In genomic region chr12:54605203-54605602, GRCm38 (mm10) we compare ENCODE assay signal across 33 mouse cellular contexts. TPM values are rescaled to one million over a fixed set of nuclear protein-coding genes. Genes with fewer than 3 reads are reported as not detected.
DNase-seq lines count a peak whose midpoint lies in the region; ATAC-seq and TF ChIP-seq lines count a peak whose summit lies in the region.
"Had no signal": no experiment of that assay in that cellular context is flagged by ENCODE, and none has a peak within 500 bp of the region (broad histone marks: within the 10 kb centered on the region; RNA-seq: fewer than 3 reads in every experiment).

No protein-coding gene starts in this region.

- TF ChIP-seq CTCF in stomach, postnatal 0 days (IDR thresholded peaks at IDR 0.05; ENCODE audit: low read depth), result no peak

- ATAC-seq in limb, embryonic 11.5 days (ENCODE audit: insufficient number of reproducible peaks, low FRiP score, low TSS enrichment, low read depth), result 0 out of 2 replicates have a peak, but pooled peaks have one; percentile 13
- ATAC-seq in stomach, embryonic 16.5 days (ENCODE audit: insufficient read depth, low FRiP score), result no peak; the same call in 1 of the 2 replicates
- ATAC-seq in stomach, postnatal 0 days (ENCODE audit: low FRiP score, low TSS enrichment), result no peak
- peak; percentile 51 for ATAC-seq in intestine, embryonic 16.5 days
- no peak for ATAC-seq in midbrain, embryonic 11.5 days (ENCODE audit: low FRiP score)
- no peak for ATAC-seq in forebrain, embryonic 12.5 days (ENCODE audit: low FRiP score)
- ATAC-seq: forebrain, embryonic 15.5 days; inflammation-experienced regulatory T-cells, adult 6 months; liver, embryonic 12.5 days; liver, postnatal 0 days; midbrain, embryonic 15.5 days had no signal

- H3K4me3 ChIP-seq in limb, embryonic 11.5 days (ENCODE audit: low read depth, low read length), result no peak overlapping the region
- no peak overlapping the region for H3K4me3 ChIP-seq in limb, embryonic 10.5 days
- no peak overlapping the region for H3K4me3 ChIP-seq in stomach, embryonic 16.5 days (replicated peaks; ENCODE audit: low read length)
- no peak overlapping the region for H3K4me3 ChIP-seq in stomach, postnatal 0 days (ENCODE audit: low read depth, low read length)
- H3K4me3 ChIP-seq in intestine, embryonic 16.5 days (ENCODE audit: low read length), result no peak overlapping the region
- no peak overlapping the region for H3K4me3 ChIP-seq in midbrain, embryonic 11.5 days (ENCODE audit: low read depth, low read length)
- H3K4me3 ChIP-seq in forebrain, embryonic 12.5 days (replicated peaks), result no peak overlapping the region
- H3K4me3 ChIP-seq: forebrain, embryonic 15.5 days; heart, embryonic 13.5 days; hindbrain, embryonic 10.5 days; hindbrain, embryonic 15.5 days; layer of hippocampus, adult 2 months; liver, embryonic 12.5 days; midbrain, embryonic 15.5 days; neural tube, embryonic 15.5 days; stomach, embryonic 15.5 days had no signal

- TF ChIP-seq EP300 in stomach, postnatal 0 days (optimal IDR thresholded peaks at IDR 0.05), result no peak

- no peaks in the 10 kb centered on the region for H3K36me3 ChIP-seq in limb, embryonic 11.5 days (ENCODE audit: control insufficient read depth, insufficient read depth, low read length)
- H3K36me3 ChIP-seq in limb, embryonic 10.5 days, result no peaks in the 10 kb centered on the region
- H3K36me3 ChIP-seq in stomach, embryonic 16.5 days (ENCODE audit: control insufficient read depth, insufficient read depth, low read length), result no peaks in the 10 kb centered on the region
- no peaks in the 10 kb centered on the region for H3K36me3 ChIP-seq in stomach, postnatal 0 days (ENCODE audit: control insufficient read depth, insufficient read depth, low read length)
- no peaks in the 10 kb centered on the region for H3K36me3 ChIP-seq in intestine, embryonic 16.5 days (ENCODE audit: control insufficient read depth, insufficient read depth, low read length)
- H3K36me3 ChIP-seq in midbrain, embryonic 11.5 days (ENCODE audit: control insufficient read depth, insufficient read depth, low read length), result no peaks in the 10 kb centered on the region
- H3K36me3 ChIP-seq in forebrain, embryonic 12.5 days (replicated peaks), result no peaks in the 10 kb centered on the region
- H3K36me3 ChIP-seq: forebrain, embryonic 15.5 days; heart, embryonic 13.5 days; hindbrain, embryonic 10.5 days; hindbrain, embryonic 15.5 days; liver, embryonic 12.5 days; midbrain, embryonic 15.5 days; neural tube, embryonic 15.5 days; stomach, embryonic 15.5 days had no signal

- H3K4me2 ChIP-seq in limb, embryonic 11.5 days (ENCODE audit: low read depth, severe bottlenecking), result no peak overlapping the region
- H3K4me2 ChIP-seq in stomach, embryonic 16.5 days (ENCODE audit: low read depth, low read length), result no peak overlapping the region
- H3K4me2 ChIP-seq in stomach, postnatal 0 days (replicated peaks; ENCODE audit: low read depth), result no peak overlapping the region
- no peak overlapping the region for H3K4me2 ChIP-seq in intestine, embryonic 16.5 days (ENCODE audit: low read depth, low read length)
- H3K4me2 ChIP-seq in midbrain, embryonic 11.5 days, result no peak overlapping the region
- no peak overlapping the region for H3K4me2 ChIP-seq in forebrain, embryonic 12.5 days
- H3K4me2 ChIP-seq: forebrain, embryonic 15.5 days; heart, embryonic 13.5 days; hindbrain, embryonic 15.5 days; liver, embryonic 12.5 days; midbrain, embryonic 15.5 days; neural tube, embryonic 15.5 days; stomach, embryonic 15.5 days had no signal

- WGBS in limb, embryonic 11.5 days, result 74% methylated on average over 3 of the region's 3 CpGs
- WGBS in limb, embryonic 10.5 days, result 88% methylated on average over 3 of the region's 3 CpGs
- 31% methylated on average over 3 of the region's 3 CpGs for WGBS in stomach, embryonic 16.5 days
- WGBS in stomach, postnatal 0 days, result 26% methylated on average over 3 of the region's 3 CpGs
- 54% methylated on average over 3 of the region's 3 CpGs for WGBS in intestine, embryonic 16.5 days
- WGBS in midbrain, embryonic 11.5 days, result 81% methylated on average over 3 of the region's 3 CpGs
- 89% methylated on average over 3 of the region's 3 CpGs for WGBS in forebrain, embryonic 12.5 days

- H3K9ac ChIP-seq in limb, embryonic 11.5 days (ENCODE audit: low read length), result no peak overlapping the region
- H3K9ac ChIP-seq in stomach, embryonic 16.5 days (ENCODE audit: low read length), result no peak overlapping the region
- no peak overlapping the region for H3K9ac ChIP-seq in stomach, postnatal 0 days (ENCODE audit: low read length)
- H3K9ac ChIP-seq in intestine, embryonic 16.5 days (ENCODE audit: low read depth, low read length), result no peak overlapping the region
- H3K9ac ChIP-seq in midbrain, embryonic 11.5 days (ENCODE audit: low read length), result no peak overlapping the region
- no peak overlapping the region for H3K9ac ChIP-seq in forebrain, embryonic 12.5 days
- H3K9ac ChIP-seq: forebrain, embryonic 15.5 days; heart, embryonic 13.5 days; hindbrain, embryonic 15.5 days; liver, embryonic 12.5 days; liver, postnatal 0 days; midbrain, embryonic 15.5 days; neural tube, embryonic 15.5 days; stomach, embryonic 15.5 days had no signal

- no peak for DNase-seq in limb, embryonic 11.5 days (ENCODE audit: low spot score)
- no peak for DNase-seq in limb, embryonic 10.5 days (ENCODE audit: low spot score)
- DNase-seq in stomach, postnatal 0 days (ENCODE audit: low spot score), result no peak
- DNase-seq in midbrain, embryonic 11.5 days (ENCODE audit: low spot score, missing footprints), result no peak
- DNase-seq: adrenal gland, adult 8-10 months; cerebellum, adult 11 months; cerebellum, adult 9-10 months; cerebellum, postnatal 36 days; gastrocnemius, postnatal 25 days; heart, adult 18-20 months; heart, postnatal 14 days; kidney, postnatal 36 days; left cerebral cortex, postnatal 4 days; liver, postnatal 0 days; lung, postnatal 14 days; retina, postnatal 1 day; right cerebral cortex, postnatal 14 days; thymus, adult 18-20 months; thymus, postnatal 25 days had no signal

- no peaks in the 10 kb centered on the region for H3K9me3 ChIP-seq in limb, embryonic 11.5 days (ENCODE audit: control insufficient read depth, low read length)
- no peaks in the 10 kb centered on the region for H3K9me3 ChIP-seq in limb, embryonic 10.5 days (replicated peaks)
- no peaks in the 10 kb centered on the region for H3K9me3 ChIP-seq in stomach, embryonic 16.5 days (replicated peaks; ENCODE audit: control insufficient read depth, low read length)
- H3K9me3 ChIP-seq in stomach, postnatal 0 days (ENCODE audit: control insufficient read depth, low read length), result no peaks in the 10 kb centered on the region
- no peaks in the 10 kb centered on the region for H3K9me3 ChIP-seq in intestine, embryonic 16.5 days (ENCODE audit: control insufficient read depth, low read length)
- no peaks in the 10 kb centered on the region for H3K9me3 ChIP-seq in midbrain, embryonic 11.5 days (ENCODE audit: control insufficient read depth, low read length)
- no peaks in the 10 kb centered on the region for H3K9me3 ChIP-seq in forebrain, embryonic 12.5 days
- H3K9me3 ChIP-seq: forebrain, embryonic 15.5 days; heart, embryonic 13.5 days; hindbrain, embryonic 15.5 days; midbrain, embryonic 15.5 days; neural tube, embryonic 15.5 days; stomach, embryonic 15.5 days had no signal

- no peak overlapping the region for H3K27ac ChIP-seq in limb, embryonic 11.5 days (replicated peaks; ENCODE audit: low read depth, low read length)
- no peak overlapping the region for H3K27ac ChIP-seq in limb, embryonic 10.5 days
- H3K27ac ChIP-seq in stomach, embryonic 16.5 days (ENCODE audit: low read length), result 0 out of 2 replicates have a peak overlapping the region, but pooled peaks have one; percentile 18
- H3K27ac ChIP-seq in stomach, postnatal 0 days (replicated peaks), result no peak overlapping the region
- H3K27ac ChIP-seq in intestine, embryonic 16.5 days (ENCODE audit: low read length), result peak overlapping the region; percentile 23
- no peak overlapping the region for H3K27ac ChIP-seq in midbrain, embryonic 11.5 days (ENCODE audit: low read depth, low read length)
- H3K27ac ChIP-seq in forebrain, embryonic 12.5 days, result no peak overlapping the region
- H3K27ac ChIP-seq: forebrain, embryonic 15.5 days; heart, embryonic 13.5 days; hindbrain, embryonic 10.5 days; hindbrain, embryonic 15.5 days; layer of hippocampus, adult 2 months; liver, embryonic 12.5 days; midbrain, embryonic 15.5 days; neural tube, embryonic 15.5 days; stomach, embryonic 15.5 days had no signal

- no peaks in the 10 kb centered on the region for H3K27me3 ChIP-seq in limb, embryonic 11.5 days (ENCODE audit: control insufficient read depth, insufficient read depth, low read length)
- no peaks in the 10 kb centered on the region for H3K27me3 ChIP-seq in limb, embryonic 10.5 days (ENCODE audit: low read depth, poor library complexity, severe bottlenecking)
- H3K27me3 ChIP-seq in stomach, embryonic 16.5 days (ENCODE audit: control insufficient read depth, insufficient read depth, low read length), result no peaks in the 10 kb centered on the region
- H3K27me3 ChIP-seq in stomach, postnatal 0 days (ENCODE audit: control insufficient read depth, insufficient read depth, low read length), result no peaks in the 10 kb centered on the region
- H3K27me3 ChIP-seq in intestine, embryonic 16.5 days (replicated peaks; ENCODE audit: control insufficient read depth, insufficient read depth, low read length), result no peaks in the 10 kb centered on the region
- no peaks in the 10 kb centered on the region for H3K27me3 ChIP-seq in midbrain, embryonic 11.5 days (ENCODE audit: control insufficient read depth, insufficient read depth, low read length)
- no peaks in the 10 kb centered on the region for H3K27me3 ChIP-seq in forebrain, embryonic 12.5 days
- H3K27me3 ChIP-seq: CH12.LX; forebrain, embryonic 15.5 days; heart, embryonic 13.5 days; hindbrain, embryonic 15.5 days; liver, embryonic 12.5 days; midbrain, embryonic 15.5 days; neural tube, embryonic 15.5 days; stomach, embryonic 15.5 days had no signal

- 0 out of 2 replicates have a peak, but pooled peaks cover 2% of the 10 kb centered on the region for H3K4me1 ChIP-seq in limb, embryonic 11.5 days (ENCODE audit: control insufficient read depth, insufficient read depth, low read length)
- peaks cover 4% of the 10 kb centered on the region; the same call in 1 of the 2 replicates for H3K4me1 ChIP-seq in limb, embryonic 10.5 days
- H3K4me1 ChIP-seq in stomach, embryonic 16.5 days (ENCODE audit: control insufficient read depth, insufficient read depth, low read length), result 0 out of 2 replicates have a peak, but pooled peaks cover 4% of the 10 kb centered on the region
- no peaks in the 10 kb centered on the region for H3K4me1 ChIP-seq in stomach, postnatal 0 days (replicated peaks; ENCODE audit: control insufficient read depth, insufficient read depth)
- H3K4me1 ChIP-seq in intestine, embryonic 16.5 days (ENCODE audit: control insufficient read depth, insufficient read depth, low read length), result no peaks in the 10 kb centered on the region; the same call in 1 of the 2 replicates
- no peaks in the 10 kb centered on the region for H3K4me1 ChIP-seq in midbrain, embryonic 11.5 days (ENCODE audit: control insufficient read depth, insufficient read depth, low read length)
- no peaks in the 10 kb centered on the region for H3K4me1 ChIP-seq in forebrain, embryonic 12.5 days
- H3K4me1 ChIP-seq: forebrain, embryonic 15.5 days; hindbrain, embryonic 15.5 days; liver, embryonic 12.5 days; midbrain, embryonic 15.5 days; neural tube, embryonic 15.5 days; stomach, embryonic 15.5 days had no signal

RNA-seq across cellular contexts. Expression of gene Sptssa, which starts 51.2 kb away (rescaled TPM):
- polyA plus RNA-seq in limb, embryonic 11.5 days (2014; fragmentation: Nextera tagmentation; extraction: Ambion mirVana), result 171 and 178 TPM in 2 replicates
- polyA plus RNA-seq in limb, embryonic 10.5 days (2016; fragmentation: Nextera tagmentation; extraction: Ambion mirVana), result 130 and 143 TPM in 2 replicates
- polyA plus RNA-seq in stomach, embryonic 16.5 days (2015; fragmentation: Nextera tagmentation; extraction: Ambion mirVana), result 225 and 229 TPM in 2 replicates
- polyA plus RNA-seq in stomach, postnatal 0 days (2015; fragmentation: Nextera tagmentation; extraction: Ambion mirVana), result 163 and 168 TPM in 2 replicates
- 234 and 236 TPM in 2 replicates for polyA plus RNA-seq in intestine, embryonic 16.5 days (2015; fragmentation: Nextera tagmentation; extraction: Ambion mirVana)
- polyA plus RNA-seq in midbrain, embryonic 11.5 days (2014; fragmentation: Nextera tagmentation; extraction: Ambion mirVana), result 213 and 221 TPM in 2 replicates
- polyA plus RNA-seq in forebrain, embryonic 12.5 days (2016; fragmentation: Nextera tagmentation; extraction: Ambion mirVana), result 164 and 171 TPM in 2 replicates

Comparison
In these comparisons a context has a peak if more than half of its experiments do, and no peak if none do; other contexts are left out.
1. H3K27ac ChIP-seq: peak in stomach, embryonic 16.5 days (single experiment) and intestine, embryonic 16.5 days (single experiment); none in limb, embryonic 11.5 days (single experiment), limb, embryonic 10.5 days (single experiment), stomach, postnatal 0 days (single experiment), midbrain, embryonic 11.5 days (single experiment) and forebrain, embryonic 12.5 days (single experiment).
2. ATAC-seq: peak in limb, embryonic 11.5 days (single experiment) and intestine, embryonic 16.5 days (single experiment); none in stomach, embryonic 16.5 days (single experiment), stomach, postnatal 0 days (single experiment), midbrain, embryonic 11.5 days (single experiment) and forebrain, embryonic 12.5 days (single experiment).